Mouse (Mus musculus) cerebellum, adult 8-10 months (tissue): ENCODE data around the gene Rsu1.

Experiments
- DNase-seq: peaks from one replicate; pipeline ENCODE4 v3.0.0; 2022

Gene Rsu1

DNA sequence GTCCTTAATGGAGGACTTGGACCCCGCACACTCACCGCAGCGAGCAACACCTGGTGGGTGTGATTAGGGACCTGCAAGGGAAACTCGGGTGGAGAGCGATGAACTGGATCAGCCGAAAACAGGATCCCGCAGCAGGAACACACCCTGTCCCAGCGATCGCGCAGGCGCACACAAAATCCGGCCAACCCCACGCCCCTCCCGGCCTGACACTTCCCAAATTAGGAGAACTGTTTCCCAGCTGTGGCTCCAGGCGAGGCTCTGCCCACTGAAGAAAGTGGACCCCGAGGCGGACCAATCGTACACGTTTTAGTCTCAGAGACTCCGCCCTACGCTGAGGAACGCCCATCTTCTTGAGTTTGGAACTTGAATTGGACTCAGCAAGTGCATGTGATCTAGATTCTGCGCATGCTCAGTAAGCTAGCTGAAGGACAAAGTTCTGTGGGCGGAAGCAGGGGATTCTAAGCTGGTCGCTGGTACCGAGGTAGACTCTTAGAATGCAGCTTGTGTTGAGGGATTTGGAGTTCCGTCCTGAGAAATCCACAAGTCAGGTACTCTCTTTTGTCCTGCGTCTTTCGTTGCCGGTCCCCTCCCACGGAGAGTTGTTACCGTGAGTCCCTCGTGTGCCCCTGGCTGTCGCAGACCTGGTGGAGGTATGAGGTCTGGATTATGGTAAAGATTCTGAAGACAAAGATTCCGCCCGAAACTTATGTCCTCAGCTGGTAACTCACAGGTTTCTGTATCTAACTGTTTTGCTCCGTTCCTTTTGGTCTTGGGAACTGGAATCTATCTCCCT, at the start of gene Rsu1:
Gene Rsu1, minus strand, starts transcription at position 251 of the 793 bp plus-strand sequence.
- DNase-seq: peak; percentile 90

DNA sequence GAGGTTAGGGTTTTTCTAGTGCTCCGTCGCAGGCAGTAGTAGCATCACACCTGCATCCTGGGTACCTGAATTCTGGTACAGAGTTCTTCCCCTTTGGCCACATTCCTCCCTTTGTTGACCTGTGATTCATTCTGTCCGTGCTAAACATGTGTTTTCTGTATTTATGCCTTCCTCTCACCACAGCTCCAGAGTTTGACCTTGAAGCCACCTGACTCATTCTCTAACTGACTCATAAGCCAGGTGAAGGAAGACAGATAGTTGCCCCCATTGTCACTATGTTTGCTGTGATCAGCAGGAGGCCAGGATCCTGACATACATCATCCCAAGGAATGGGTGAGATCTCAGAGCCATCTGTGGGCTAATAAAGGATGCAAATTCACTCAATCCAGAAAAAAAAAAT, 32.2 kb upstream of the Rsu1 start:
- DNase-seq: no peak

DNA sequence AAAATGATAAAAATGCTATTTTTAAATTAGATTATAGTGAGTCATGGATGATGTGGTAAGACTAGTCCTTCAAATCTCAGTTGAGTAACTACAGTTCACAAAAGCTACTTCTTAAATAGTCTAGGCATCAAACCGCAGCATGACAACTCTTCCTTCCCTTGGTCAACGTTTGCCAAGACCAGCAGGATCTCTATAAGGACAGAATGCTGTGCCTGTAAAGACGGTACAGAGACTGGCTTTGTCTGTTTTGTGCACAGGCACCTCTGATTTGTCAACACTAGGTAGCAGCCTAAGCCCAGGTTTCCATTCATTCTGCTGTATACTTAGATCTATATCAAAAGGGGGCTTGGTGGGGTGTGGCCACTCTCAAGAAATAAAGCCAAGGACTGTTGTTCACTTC, 27.8 kb upstream of the Rsu1 start:
- DNase-seq: no peak

DNA sequence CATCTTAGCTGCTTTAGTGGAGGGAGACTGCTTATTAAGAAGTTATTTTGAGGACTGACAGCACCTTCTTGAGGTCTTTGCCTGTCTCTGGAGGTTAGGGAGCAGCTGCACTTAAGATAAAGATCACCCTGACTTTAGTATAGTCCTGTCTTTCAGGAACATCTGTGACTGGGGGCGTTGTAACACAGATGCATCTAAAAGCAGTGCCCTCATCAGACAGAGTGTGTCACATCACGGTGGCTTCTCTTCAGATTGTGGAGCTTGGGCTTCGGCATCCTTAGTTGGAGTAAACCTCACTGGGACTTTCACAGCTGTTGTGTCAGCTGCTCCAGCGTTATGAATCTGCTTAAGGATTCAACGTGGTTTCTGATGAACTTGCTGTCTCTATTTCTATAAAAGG, 26.5 kb upstream of the Rsu1 start:
- DNase-seq: no peak

DNA sequence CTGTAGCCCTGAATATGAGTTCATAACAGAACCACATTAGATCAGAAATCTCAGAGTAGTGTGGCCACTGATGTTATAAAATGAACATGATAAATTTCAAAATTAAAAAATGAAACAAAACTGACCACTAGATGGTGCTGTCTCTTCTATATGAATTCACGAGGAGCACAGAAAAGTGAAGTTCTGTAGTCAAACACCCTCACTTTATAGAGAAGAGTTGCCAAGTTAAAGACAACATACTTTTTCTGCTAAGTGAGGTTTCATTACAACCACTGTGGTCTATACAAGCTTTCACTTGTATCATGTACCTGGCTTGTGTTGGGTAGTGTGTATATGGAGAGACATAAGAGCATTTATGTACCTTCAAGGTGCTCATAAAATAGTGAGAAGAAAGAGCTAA, 19.4 kb upstream of the Rsu1 start:
- no peak for DNase-seq

DNA sequence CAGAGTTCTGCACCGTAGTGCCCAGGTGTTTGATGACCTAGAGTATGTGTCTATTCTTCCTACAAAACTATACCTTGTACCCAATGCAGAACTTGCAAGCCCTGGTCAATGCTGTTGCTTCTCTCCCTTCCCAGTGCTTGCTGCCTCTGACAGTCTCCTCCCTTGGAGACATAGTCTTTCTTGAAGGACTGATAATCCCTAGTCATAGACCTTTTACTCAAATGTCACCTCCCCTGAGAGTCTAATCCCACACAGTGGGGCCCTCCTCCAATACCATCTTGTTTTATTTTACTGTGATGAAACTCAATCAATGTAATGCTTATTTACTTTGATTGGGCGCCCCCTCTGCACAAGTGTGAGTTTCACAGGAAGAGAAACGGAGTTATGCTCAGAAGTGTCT, 18.9 kb upstream of the Rsu1 start:
- DNase-seq: no peak

DNA sequence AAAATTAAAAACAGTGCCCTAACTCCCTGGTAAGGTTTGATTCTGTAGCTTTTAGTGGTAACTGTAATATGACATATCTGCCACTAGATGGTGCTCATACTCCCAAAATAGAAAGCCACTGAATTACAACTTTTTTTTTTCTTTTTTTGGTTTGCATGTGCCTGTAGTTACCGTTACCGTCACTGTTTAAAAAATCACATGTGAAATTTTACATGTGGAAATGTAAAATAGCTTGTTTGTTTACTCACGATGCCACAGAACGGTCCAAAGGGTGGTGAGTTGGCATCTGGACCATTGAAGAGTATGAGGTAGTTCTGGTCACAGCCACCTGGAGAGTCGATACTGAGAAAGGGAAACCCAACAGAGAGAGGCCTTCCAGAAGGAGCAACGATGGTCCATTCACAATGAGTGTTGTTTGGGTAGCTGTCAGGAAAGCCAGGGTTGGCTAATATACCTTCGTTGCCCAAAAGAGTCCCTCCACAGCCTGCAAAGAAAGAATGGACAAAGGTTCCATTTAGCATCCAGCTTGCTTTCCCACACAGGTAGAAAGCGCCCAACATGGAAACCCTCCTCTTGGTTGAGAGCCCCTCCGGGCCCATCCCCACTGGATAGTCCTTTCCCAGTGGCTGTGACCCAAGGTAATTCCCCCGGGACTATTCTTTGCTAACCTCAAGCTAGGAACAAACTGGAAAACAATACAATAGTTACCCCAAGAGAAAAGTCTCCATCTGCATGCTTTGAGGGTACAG, 7.1 kb upstream of the Rsu1 start:
- DNase-seq: no peak

DNA sequence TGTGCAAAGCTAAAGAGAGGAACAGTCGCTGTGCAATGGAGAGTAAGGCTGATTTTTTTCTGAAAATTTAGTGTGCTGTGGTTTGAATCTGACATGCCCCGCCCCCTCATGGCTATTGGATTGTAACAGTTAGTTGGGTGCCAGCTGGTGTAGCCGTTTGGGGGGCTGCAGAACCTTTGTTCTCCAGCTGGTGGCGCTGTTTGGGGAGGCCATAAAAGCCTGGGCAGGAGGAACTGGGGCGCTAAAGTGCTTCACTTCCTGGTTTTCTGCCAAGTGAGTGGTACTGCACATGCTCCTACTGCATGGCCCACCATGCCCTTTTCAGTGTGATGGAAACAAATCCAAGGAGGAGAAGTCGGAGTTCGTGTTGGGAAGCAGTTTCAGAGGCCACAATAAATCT, 4.7 kb upstream of the Rsu1 start:
- no peak for DNase-seq

DNA sequence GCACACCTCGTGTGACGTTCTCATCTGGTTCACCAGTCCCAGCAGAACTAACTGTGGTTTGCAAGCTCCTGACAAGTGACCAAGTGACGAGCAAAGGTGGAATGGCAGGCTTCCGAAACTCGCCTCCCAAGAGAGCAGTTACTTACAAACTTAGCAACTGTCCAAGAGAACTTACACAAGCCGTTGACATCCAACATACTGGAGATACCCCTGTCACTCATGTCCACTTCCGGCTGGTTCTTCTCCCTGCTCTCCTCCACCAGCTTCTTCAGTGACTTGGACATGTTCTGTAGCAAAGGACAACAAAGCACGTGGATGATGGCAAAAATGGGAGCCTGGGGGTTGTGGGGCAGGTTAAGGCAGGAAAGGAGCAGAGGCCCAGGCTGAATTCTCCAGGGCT, 479 bp downstream of the Rsu1 start:
- DNase-seq: no peak

DNA sequence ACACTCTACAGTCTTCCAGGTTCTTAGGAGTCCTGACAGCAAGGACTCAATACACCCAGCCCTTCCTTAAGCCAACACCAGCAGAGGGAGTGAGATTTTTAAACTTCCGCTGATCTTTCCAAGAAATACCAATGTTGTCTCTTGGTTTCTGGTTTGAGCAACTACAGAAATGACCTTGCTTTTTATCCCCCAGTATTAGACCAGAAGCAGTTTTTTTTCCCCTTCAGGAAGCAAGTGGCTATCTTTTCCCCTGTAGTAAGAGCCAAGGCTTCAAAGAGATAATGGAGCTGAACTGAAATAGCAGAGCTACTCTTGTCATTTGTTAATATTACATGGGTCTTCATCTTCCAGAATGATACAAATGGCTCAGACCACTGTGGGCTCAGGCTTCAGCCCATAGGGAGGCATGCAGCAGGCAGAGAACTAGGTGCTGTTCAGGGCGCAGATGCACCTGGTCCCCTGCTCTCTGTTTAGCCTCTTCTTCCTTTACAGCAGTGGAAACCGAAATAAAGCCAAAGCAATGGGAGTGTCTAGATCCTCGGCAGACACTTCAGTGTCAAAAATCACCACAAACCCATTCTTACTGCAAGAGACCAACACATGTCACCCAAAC, 2.4 kb downstream of the Rsu1 start:
- DNase-seq: no peak

DNA sequence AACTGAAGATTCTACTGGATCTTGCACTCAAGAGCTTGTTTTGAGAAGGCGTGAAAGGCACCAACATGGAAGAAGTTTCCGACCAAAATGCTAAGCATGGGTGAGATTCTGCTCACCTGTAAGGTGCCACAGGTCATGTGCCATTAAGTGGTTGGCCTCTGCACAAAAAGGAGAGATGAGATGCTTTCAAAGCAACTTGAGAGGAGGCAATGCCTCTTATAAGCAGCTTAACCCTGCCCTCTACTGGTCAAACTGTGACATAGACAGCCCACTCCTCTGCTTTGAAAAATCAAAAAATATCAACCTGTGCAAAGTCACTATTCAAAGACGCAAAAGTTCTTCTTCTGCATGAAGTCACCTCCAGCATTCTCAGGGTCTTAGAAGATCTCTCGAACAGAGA, 6.3 kb downstream of the Rsu1 start:
- peak; percentile 8 for DNase-seq

DNA sequence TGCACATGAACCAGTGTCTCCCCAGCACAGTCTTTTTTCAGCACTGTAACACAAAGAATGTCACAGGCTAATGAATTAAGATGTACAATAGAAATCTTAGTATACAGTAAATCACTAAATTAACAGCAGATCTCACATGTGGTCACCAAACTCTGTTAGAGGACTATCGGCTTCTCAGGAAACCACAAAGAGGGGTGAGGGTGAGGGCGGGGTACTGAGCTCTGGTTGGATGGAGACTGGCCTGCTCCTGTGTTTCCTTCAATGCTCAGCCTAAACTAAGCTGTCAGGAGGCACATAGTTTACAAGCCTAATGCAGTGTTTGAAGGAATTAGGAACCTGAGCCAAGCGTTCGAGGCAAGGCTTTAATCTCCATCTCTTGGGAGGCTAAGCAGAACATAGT, 8.1 kb downstream of the Rsu1 start:
- no peak for DNase-seq

DNA sequence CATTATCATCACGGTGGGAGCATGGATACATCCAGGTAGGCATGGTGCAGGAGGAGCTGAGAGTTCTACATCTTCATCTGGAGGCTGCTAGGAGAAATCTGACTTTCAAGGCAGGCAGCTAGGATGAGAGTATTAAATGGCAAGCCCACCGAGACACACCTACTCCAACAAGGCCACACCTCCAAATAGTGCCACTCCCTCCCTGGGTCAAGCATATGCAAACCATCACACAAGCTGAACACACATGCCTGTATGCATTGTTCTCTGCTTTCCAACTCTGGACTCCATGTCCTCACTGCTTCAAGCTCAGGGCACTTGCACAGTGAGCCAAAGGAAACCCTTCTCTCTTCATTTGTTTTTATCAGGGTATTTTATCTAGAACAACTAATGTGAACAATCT, 12.6 kb downstream of the Rsu1 start:
- DNase-seq: no peak

DNA sequence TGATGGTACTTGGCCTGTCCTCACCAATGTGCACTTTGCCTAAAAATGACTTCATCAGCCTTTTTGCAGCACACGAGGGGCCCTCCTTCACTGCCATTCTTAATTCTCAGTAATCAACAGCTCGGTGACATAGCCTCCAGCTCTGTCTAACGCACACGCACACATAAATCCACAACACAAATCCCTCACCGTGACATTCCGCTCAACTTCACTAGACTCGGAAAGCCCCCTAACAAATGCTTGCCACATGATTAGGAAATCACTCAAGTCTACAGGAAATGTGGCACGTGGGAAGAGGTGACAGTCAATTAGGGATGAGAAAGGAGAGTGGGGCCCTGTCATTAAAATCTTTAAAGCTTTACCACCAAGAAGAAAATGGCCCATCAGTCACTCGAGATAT, 30.5 kb downstream of the Rsu1 start:
- DNase-seq: no peak

DNA sequence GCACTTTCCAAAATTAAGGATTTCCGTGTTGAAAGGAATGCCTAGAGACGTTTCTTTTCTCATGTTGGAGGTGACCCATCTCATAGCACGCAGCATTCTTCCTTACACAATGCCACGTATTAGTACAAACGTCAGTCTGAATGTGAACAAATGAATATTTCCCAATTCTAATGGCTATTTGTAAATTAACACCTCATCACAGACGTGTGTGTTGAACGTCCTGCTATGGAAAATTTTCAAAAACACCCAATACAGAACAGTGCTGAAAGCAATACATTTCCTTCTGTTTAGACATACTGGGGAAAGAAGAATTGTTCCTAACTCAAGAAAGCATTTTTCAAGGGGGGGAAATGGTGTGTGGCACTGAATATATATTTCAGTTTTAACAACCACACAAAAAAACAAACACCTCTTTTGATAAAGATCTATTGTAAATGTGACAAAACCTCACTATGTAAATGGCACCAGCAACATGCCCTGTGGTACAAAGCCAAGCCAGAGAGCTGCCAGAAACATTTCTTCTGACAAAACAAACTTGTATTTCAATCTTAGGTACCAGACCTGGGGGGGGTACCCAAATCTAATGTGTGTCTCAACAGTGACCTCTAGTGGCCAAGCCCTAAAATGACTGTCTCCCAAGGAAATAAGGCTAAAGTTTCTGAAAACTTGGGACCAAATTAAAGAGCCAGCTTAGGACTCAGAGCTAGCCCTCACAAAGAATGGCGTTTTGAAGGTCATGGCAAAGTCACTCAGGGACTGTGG, 33.9 kb downstream of the Rsu1 start:
- DNase-seq: peak; percentile 30

DNA sequence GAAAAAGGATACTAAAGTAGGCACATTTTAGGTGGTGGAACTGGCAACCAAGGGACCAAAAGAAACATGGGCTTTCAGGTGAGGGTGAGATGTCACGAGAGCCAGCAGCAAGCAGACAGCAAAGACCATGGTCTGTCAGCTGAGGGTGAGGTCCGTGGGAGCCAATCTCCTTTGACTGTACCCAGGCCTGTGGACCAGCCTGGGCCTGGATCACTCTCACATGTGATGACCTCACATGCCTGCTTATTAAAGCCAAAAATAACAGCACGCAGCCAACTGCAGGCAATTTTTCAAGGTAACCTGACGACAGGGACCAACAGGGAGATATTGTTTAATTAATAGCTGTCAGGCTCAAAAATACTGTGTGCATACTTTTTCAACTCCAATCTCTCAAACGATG, 35.5 kb downstream of the Rsu1 start:
- DNase-seq: no peak

DNA sequence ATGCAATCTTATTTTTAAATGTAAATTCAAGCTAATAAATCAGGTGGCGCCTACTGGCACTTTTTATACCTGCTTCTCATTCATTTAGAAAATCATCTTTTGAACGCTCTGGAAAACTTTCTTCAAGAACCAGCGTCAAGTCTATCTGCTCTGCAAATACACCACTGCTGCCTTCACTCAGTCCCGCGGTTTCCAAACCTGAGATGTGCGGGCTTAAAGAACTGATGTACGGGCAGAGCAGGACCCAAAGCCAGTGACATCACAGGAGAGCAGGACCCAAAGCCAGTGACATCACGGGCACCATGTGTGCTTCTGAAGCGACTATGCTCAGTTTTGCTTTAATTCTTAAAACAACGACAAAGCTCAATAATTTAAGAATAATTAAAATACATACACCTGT, 36.4 kb downstream of the Rsu1 start:
- no peak for DNase-seq

DNA sequence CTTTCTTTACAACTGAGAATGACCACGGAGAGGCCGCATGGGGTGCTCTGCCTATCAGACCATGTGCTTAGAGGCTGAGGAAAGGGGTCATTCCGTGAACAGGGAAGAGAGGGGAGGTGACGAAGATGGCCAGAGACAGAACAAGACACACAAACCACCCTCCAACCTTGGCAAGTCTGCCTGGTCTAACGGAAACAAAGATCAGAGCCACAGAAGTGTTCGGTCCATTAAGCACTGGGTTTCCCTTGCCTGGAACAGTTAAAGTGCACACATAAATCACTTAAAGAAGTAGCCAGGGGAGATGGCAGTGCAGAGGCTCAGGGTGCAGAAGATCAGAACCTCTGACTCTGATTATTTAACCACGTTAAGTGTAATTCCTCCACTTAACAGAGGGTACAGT, 37.3 kb downstream of the Rsu1 start:
- no peak for DNase-seq

DNA sequence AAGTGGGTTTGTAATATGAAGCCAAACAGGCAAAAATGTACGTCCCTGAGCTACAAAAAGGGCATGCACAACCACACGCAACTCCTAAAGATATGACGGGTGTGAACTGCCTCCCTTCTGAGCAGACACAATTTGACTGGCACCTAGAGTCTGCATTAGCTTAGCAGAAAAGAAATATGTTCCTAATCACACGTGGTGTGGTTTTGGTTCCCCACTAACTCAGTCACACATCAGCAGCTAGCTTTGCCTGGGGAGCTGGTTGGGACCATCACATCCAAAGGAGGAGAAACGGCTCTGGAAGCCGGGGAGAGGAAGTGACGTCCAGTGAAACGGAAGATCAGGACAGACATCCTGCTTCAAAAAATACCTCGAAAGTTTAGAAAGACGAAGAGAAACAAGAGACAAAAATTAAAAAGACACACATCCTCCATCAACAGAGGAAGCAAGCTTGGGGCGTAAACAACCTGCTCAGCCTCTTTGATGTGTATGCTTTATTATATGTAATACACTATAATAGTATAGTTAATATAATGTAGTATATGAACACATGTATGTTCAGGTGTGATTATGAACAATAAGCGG, 37.9 kb downstream of the Rsu1 start:
- DNase-seq: no peak

DNA sequence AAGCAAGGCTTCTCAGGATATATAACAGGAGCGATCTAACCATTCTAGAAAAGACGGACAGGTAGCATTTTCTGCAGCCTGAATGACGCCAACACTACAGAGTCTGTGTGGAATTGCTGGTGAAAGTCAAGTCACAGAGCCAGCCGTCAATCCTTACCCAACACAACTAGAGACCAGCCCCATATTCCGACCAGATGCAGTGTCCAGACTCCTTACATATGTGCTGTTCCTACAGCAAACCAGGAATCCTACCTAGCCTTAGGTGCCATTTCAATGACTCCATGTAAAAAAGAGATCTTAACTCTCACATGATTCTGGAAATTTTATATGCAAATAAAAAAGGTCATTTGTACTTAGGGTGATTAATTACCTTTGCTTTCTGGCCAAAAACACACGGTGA, 38.9 kb downstream of the Rsu1 start:
- no peak for DNase-seq

DNA sequence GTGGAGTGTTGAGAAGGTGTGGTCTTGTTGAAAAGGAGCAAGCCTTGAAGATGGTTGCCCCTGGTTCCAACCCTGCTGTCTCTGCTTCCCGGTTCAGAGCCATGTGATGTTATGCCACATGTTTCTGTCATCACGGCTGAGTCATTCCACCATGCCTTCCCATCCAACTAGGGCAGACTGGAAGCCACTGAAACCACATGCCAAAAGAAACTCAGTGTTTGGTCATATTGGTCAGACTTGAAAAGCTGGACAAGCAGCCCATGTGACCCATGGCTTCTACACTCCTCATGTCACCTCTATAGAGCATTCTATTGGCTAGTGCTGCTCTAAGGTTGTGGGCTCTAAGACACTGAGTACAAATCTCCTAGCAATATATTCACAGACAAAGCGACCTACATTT, 41.5 kb downstream of the Rsu1 start:
- DNase-seq: no peak

DNA sequence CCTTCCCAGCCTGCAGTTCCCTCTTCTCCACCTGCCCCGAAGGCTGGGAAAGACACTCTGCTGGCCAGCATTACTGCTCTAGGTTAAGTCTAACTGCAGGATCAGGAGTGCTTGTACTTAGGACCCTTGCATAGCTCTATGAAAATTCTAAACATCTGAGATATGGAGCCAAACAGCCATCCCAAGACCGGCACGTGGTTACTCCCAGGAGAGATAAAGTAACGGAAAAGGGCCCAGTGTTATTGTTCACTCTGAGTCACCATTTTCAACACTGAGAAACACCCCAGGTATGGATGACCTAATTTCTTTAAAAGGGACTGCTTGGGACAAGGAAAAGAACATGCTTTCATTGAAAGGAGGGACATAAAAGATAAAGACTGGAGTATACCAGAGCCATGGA, 45.2 kb downstream of the Rsu1 start:
- no peak for DNase-seq

DNA sequence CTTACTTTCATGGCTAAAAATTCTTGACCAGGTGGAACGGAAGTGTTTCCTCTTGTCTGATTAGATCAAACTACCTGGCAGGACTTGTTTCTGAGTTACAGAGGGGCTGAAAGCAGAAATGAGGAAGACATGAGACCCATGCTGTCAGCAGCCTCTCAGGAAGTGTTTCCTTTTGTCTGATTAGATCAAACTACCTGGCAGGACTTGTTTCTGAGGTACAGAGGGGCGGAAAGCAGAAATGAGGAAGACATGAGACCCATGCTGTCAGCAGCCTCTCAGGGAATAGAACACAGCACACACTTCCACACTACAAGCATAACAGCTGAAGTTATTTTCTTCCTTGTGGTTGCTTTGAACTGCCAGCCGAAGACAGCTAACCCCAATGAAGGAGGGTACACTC, 46.7 kb downstream of the Rsu1 start:
- DNase-seq: no peak
